Mouse (Mus musculus): Measurements from ENCODE around the gene Bbx.

GRCm38 (mm10) chr16:50428871-50429691 lies 3.1 kb downstream of the Bbx start:
- TF ChIP-seq CTCF (IDR thresholded peaks at IDR 0.05; ENCODE audit: control insufficient read depth, insufficient read depth, low read length) = no peak
- TF ChIP-seq POLR2A (IDR thresholded peaks at IDR 0.05; ENCODE audit: borderline replicate concordance, control insufficient read depth, low read depth, low read length) = no peak
